Mouse (Mus musculus) small intestine, adult 2 months (tissue): ENCODE measurements around the gene Snrk.

Source experiments
- CTCF ChIP-seq: fragments of 200-500 bp; IDR thresholded peaks from 2 replicates; pipeline ENCODE4 v1.5.1; 2012; ENCODE audit warnings: low read depth, mild to moderate bottlenecking, control low read depth, inconsistent platforms, low read length, moderate library complexity, mixed read lengths; ENCODE audit not compliant: insufficient replicate concordance, insufficient read length; ENCODE audit errors: extremely low read depth
- POLR2A ChIP-seq: fragments of 200-500 bp; IDR thresholded peaks from 2 replicates; pipeline ENCODE4 v1.6.1; 2012; ENCODE audit warnings: low read depth, mild to moderate bottlenecking, control low read depth, inconsistent platforms, low read length, moderate library complexity

- no peak for TF ChIP-seq CTCF
- no peak for TF ChIP-seq POLR2A
Observed at GRCm38 (mm10) chr9:122208311-122208710, 91.2 kb downstream of the Snrk start.
